Mouse (Mus musculus) limb, embryonic 11.5 days (tissue): Measurements from ENCODE around the gene Gm16253. TPM values are rescaled to one million over a fixed set of nuclear protein-coding genes. Genes with fewer than 3 reads are reported as not detected.

Experiments
- ATAC-seq: fragments of 200-750 bp; cut with Nextera tagmentation; 2 replicates; pipeline ENCODE4 v1.8.0; 2017; ENCODE audit warnings: low read depth; ENCODE audit not compliant: insufficient number of reproducible peaks, low FRiP score, low TSS enrichment
- DNase-seq: peaks from one replicate; pipeline ENCODE4 v3.0.0-alpha.2; 2015; ENCODE audit warnings: low spot score
- H3K27ac ChIP-seq: fragments of 300-500 bp; sonication (generic); replicated peaks from 2 replicates; pipeline ENCODE4 v1.5.1; 2014; ENCODE audit warnings: low read depth, mild to moderate bottlenecking, low read length
- H3K27me3 ChIP-seq: fragments of 300-500 bp; sonication (generic); 2 replicates; pipeline ENCODE4 v1.6.1; 2014; ENCODE audit warnings: mild to moderate bottlenecking, low read length, mixed read lengths; ENCODE audit not compliant: control insufficient read depth, insufficient read depth
- H3K36me3 ChIP-seq: fragments of 300-500 bp; sonication (generic); 2 replicates; pipeline ENCODE4 v1.6.1; 2014; ENCODE audit warnings: mild to moderate bottlenecking, low read length, moderate library complexity, mixed read lengths; ENCODE audit not compliant: control insufficient read depth, insufficient read depth
- H3K4me1 ChIP-seq: fragments of 300-500 bp; sonication (generic); 2 replicates; pipeline ENCODE4 v1.6.1; 2014; ENCODE audit warnings: low read length, mixed read lengths; ENCODE audit not compliant: control insufficient read depth, insufficient read depth
- H3K4me2 ChIP-seq: fragments of 300-500 bp; sonication (generic); 2 replicates; pipeline ENCODE4 v1.6.1; 2014; ENCODE audit warnings: low read depth, mild to moderate bottlenecking, moderate library complexity; ENCODE audit not compliant: severe bottlenecking
- H3K4me3 ChIP-seq: fragments of 300-500 bp; sonication (generic); 2 replicates; pipeline ENCODE4 v1.5.1; 2014; ENCODE audit warnings: low read depth, low read length
- H3K9ac ChIP-seq: fragments of 300-500 bp; sonication (generic); 2 replicates; pipeline ENCODE4 v1.6.1; 2014; ENCODE audit warnings: mild to moderate bottlenecking, low read length
- H3K9me3 ChIP-seq: fragments of 300-500 bp; sonication (generic); 2 replicates; pipeline ENCODE4 v1.6.1; 2016; ENCODE audit warnings: low read length; ENCODE audit not compliant: control insufficient read depth
- WGBS: fragments of 180-500 bp; shearing (Covaris S2); extraction: QIAGEN DNeasy Blood & Tissue Kit; methylation state at CpG from one replicate; pipeline ENCODE4 v1.1.7; 2014; 5-methylcytosine and 5-hydroxymethylcytosine counted together
- polyA plus RNA-seq: library from polyadenylated mRNA; unstranded; fragments of >200 nt; fragmentation: Nextera tagmentation; extraction: Ambion mirVana; gene quantifications from 2 replicates; pipeline ENCODE4 v1.2.1, GENCODE M21; 2014

Gm16253 gene
- polyA plus RNA-seq, 1 experiment from 2014 or later: 0.69 TPM

DNA sequence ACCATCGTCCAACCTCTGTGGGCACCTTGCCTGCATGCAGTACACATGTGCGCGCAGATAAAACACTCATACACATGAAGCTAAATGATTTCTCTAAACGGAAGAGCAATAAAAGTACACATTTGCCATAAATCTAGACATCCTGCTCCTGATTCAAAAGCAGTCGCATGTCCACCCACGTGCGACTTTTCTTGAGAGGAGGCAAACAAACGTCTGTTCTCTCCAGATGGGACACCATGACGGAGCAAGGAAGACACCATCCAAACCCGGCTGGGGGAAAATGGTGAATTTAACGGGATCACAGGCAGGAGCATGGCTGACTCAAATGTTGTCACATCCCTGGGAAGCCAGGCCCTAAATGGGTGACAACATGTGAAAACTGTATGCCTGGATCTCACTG lies 33.4 kb upstream of the Gm16253 start:
- Histone ChIP-seq H3K36me3 (no peaks in the 10 kb centered on the region), H3K9ac (no peak overlapping the region), H3K9me3 (no peaks in the 10 kb centered on the region), H3K27me3 (no peaks in the 10 kb centered on the region), H3K27ac (no peak overlapping the region), H3K4me2 (no peak overlapping the region), H3K4me1 (0 out of 2 replicates have a peak, but pooled peaks cover 3% of the 10 kb centered on the region), H3K4me3 (no peak overlapping the region)
- 84% methylated on average over 11 of the region's 11 CpGs for WGBS
- DNase-seq: no peak
- no peak for ATAC-seq

DNA sequence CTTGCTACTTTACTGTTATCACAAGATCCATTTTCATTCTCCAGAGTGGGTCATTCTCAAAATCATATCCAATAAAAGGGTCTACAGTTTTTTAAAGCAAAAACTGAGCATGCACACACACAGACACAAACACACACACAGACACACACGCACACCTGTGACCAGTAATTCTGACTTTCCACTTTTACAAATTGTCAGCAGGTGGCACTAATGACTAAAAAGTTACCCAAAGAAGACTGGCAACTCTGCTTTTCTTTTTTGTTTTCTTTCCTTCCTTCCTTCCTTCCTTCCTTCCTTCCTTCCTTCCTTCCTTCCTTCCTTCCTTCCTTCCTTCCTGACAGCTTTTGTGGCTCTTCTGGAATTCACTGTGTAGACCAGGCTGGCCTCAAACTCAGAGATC lies 31.2 kb upstream of the Gm16253 start:
- no peak for DNase-seq

DNA sequence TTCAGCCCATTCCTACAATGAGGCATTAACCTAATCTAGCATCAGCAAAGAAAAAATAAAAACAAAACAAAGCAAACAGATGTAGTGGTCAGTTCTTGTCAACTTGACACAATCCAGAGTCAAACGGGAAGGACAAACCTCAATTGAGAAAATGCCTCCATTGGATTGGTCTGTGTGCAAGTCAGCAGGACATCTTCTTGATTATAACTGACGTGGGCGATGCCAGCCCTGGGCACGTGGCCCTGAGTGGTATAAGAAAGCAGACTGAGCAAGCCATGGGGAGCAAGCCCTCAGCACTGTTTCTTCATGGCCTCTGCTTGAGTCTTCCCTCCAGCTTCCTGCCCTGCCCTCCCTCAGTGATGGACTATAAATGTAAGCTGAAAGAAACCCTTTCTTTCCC lies 29.9 kb upstream of the Gm16253 start:
- no peak overlapping the region for H3K4me2 ChIP-seq
- no peak overlapping the region for H3K27ac ChIP-seq
- no peak for ATAC-seq
- WGBS: 53% methylated on average over 4 of the region's 4 CpGs
- no peaks in the 10 kb centered on the region for H3K9me3 ChIP-seq
- no peaks in the 10 kb centered on the region for H3K4me1 ChIP-seq
- H3K27me3 ChIP-seq: no peaks in the 10 kb centered on the region
- H3K4me3 ChIP-seq: no peak overlapping the region
- no peak for DNase-seq
- no peak overlapping the region for H3K9ac ChIP-seq
- no peaks in the 10 kb centered on the region for H3K36me3 ChIP-seq

More for the DNA sequence above, 31.2 kb upstream of the Gm16253 start:
- Histone ChIP-seq H3K4me3 (no peak overlapping the region), H3K27ac (no peak overlapping the region), H3K27me3 (no peaks in the 10 kb centered on the region), H3K4me2 (no peak overlapping the region), H3K9ac (no peak overlapping the region), H3K9me3 (no peaks in the 10 kb centered on the region), H3K4me1 (no peaks in the 10 kb centered on the region), H3K36me3 (no peaks in the 10 kb centered on the region)
- ATAC-seq: no peak
- WGBS: 25% methylated on average over 1 of the region's 1 CpGs

DNA sequence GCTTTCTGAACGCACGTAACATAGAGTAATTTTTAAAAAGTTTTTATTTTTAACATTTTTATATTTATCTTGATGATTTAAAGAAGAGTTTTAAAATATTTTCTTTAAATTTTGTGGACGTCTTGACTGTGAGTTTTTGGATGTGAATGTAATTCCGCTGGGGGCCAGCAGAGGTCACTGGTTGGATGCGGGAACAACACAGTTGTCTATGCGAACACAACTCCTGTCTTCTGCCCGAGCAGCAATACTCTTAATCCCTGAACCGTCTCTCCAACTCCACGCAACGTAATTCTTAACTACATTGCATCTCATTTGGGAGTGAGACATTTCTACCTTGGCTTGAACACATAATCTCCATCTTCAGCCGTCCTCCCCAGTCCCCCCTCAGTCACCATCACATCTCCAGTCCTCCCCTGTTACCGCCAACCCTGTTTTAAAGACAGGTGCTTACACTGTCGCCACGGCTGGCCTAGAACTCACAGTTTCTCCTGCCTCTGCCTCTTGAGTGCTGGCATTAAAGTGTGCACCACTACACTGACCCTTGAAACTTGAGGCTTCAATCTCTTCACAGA lies 29.3 kb upstream of the Gm16253 start:
- DNase-seq (peak; percentile 86), ATAC-seq (no peak)
- H3K36me3 ChIP-seq: no peaks in the 10 kb centered on the region
- no peak overlapping the region for H3K9ac ChIP-seq
- H3K27me3 ChIP-seq: no peaks in the 10 kb centered on the region
- H3K27ac ChIP-seq: no peak overlapping the region
- no peak overlapping the region for H3K4me3 ChIP-seq
- 12% methylated on average over 14 of the region's 14 CpGs for WGBS
- no peaks in the 10 kb centered on the region for H3K9me3 ChIP-seq
- no peaks in the 10 kb centered on the region for H3K4me1 ChIP-seq
- no peak overlapping the region for H3K4me2 ChIP-seq

DNA sequence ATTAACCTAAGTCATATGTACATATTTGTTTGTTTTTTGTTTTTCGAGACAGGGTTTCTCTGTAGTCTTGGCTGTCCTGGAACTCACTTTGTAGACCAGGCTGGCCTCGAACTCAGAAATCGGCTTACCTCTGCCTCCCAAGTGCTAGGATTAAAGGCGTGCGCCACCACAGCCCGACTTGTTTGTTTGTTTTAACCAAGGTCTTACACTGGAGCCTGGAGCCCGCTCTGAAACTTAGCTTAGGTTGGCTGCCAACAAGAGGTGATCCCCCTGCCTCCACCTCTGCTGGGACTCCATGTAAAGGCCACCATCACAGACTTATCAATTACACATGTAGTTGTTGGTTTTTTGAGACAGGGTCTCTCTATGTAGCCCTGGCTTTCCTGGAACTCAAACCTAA lies 28.0 kb upstream of the Gm16253 start:
- ATAC-seq: no peak
- 86% methylated on average over 7 of the region's 7 CpGs for WGBS
- Histone ChIP-seq H3K4me2 (no peak overlapping the region), H3K9ac (no peak overlapping the region), H3K4me1 (no peaks in the 10 kb centered on the region), H3K36me3 (no peaks in the 10 kb centered on the region), H3K4me3 (no peak overlapping the region), H3K9me3 (no peaks in the 10 kb centered on the region), H3K27me3 (no peaks in the 10 kb centered on the region), H3K27ac (no peak overlapping the region)
- no peak for DNase-seq

DNA sequence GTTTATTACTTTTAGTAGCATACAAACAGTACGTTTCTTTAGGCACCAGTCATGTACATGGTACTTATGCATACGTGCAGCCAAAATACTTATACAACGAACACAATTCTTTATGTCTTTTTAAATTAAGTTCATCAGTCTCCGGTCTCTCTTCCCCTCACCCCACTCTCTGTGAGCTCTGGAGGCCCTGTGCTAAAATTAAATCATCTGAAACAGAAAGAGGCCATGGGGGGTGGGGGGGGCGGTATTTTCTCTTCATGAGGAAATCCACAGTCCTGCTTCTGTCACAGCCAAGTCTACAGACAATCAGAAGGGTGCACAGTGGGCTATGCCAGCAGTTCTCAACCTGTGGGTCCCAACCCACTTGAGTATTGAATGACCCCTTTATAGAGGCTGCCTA lies 27.4 kb upstream of the Gm16253 start:
- Histone ChIP-seq H3K27ac (no peak overlapping the region), H3K9ac (no peak overlapping the region), H3K36me3 (no peaks in the 10 kb centered on the region), H3K27me3 (no peaks in the 10 kb centered on the region), H3K4me2 (no peak overlapping the region), H3K9me3 (no peaks in the 10 kb centered on the region), H3K4me3 (no peak overlapping the region), H3K4me1 (no peaks in the 10 kb centered on the region)
- DNase-seq (no peak), ATAC-seq (no peak)
- WGBS: 87% methylated on average over 5 of the region's 5 CpGs

DNA sequence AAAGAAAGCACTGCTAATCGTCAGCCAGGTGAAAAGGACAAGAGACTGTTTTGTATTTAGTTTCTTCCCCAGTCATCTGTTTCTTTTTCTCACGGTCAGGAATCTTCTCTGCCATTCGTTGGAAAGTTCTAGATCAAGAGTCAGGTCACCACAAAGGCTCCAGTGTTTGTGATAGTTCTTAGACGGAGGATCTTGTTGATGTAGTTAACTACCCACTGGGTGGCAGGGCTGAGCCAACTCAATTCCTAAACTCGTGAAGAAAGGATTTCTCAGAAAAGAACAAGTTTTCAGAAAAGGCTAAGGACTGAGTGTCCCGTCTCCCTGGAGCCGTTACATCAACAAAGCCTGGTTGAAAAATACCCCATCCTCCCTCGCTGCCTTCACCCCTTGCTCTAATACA lies 25.6 kb upstream of the Gm16253 start:
- no peak overlapping the region for H3K4me3 ChIP-seq
- no peak overlapping the region for H3K9ac ChIP-seq
- no peak for ATAC-seq
- DNase-seq: peak; percentile 61
- H3K4me1 ChIP-seq: no peaks in the 10 kb centered on the region
- H3K27me3 ChIP-seq: no peaks in the 10 kb centered on the region
- H3K27ac ChIP-seq: no peak overlapping the region
- no peak overlapping the region for H3K4me2 ChIP-seq
- no peaks in the 10 kb centered on the region for H3K36me3 ChIP-seq
- WGBS: 26% methylated on average over 8 of the region's 8 CpGs
- no peaks in the 10 kb centered on the region for H3K9me3 ChIP-seq

DNA sequence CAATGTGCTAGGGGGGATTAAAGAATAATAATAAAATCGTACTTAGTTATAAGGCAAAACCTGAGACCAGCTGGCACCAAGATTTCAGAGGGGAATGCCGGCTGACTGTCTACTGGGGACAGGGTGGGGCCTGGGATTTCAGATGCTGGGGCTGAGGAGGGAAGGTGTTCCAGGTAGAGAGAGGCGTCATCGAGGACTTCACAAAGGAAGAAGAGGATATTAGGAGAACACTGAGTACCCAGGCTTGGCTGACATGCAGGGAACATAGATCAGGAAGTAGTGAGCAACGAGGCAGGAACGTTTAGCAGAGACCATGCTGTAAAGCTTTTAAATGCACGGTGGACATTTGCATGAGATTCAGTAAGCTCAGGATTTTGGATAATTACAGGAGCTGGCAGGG lies 24.9 kb upstream of the Gm16253 start:
- 80% methylated on average over 7 of the region's 7 CpGs for WGBS
- Histone ChIP-seq H3K4me1 (0 out of 2 replicates have a peak, but pooled peaks cover 3% of the 10 kb centered on the region), H3K36me3 (no peaks in the 10 kb centered on the region), H3K4me3 (no peak overlapping the region), H3K27me3 (no peaks in the 10 kb centered on the region), H3K27ac (no peak overlapping the region), H3K9ac (no peak overlapping the region), H3K4me2 (no peak overlapping the region), H3K9me3 (no peaks in the 10 kb centered on the region)
- ATAC-seq (no peak), DNase-seq (no peak)

DNA sequence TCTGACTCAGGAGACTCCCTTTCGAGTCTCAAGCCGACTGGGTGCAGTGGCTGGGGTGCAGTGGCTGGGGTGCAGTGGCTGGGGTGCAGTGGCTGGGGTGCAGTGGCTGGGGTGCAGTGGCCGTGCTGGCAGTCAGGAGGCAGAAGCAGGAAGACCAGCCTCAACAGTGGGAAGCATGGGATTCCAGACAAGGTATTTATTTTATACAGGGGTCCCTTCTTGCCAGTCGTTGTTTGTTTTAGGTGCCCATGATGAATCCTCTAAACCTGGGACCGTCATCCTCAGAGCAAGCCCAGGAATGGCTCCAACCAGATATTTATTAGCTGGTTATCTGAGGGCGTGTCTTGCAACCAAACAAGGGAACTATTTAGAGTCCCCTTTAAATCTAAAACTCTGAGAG lies 23.2 kb upstream of the Gm16253 start:
- WGBS: 80% methylated on average over 6 of the region's 6 CpGs
- no peak for ATAC-seq
- Histone ChIP-seq H3K4me1 (0 out of 2 replicates have a peak, but pooled peaks cover 7% of the 10 kb centered on the region), H3K4me3 (no peak overlapping the region), H3K27ac (no peak overlapping the region), H3K4me2 (no peak overlapping the region), H3K27me3 (no peaks in the 10 kb centered on the region), H3K9me3 (no peaks in the 10 kb centered on the region), H3K9ac (no peak overlapping the region), H3K36me3 (no peaks in the 10 kb centered on the region)
- DNase-seq: no peak
